Comparison of ENCODE assay signal across 20 mouse cellular contexts in the genomic region with DNA sequence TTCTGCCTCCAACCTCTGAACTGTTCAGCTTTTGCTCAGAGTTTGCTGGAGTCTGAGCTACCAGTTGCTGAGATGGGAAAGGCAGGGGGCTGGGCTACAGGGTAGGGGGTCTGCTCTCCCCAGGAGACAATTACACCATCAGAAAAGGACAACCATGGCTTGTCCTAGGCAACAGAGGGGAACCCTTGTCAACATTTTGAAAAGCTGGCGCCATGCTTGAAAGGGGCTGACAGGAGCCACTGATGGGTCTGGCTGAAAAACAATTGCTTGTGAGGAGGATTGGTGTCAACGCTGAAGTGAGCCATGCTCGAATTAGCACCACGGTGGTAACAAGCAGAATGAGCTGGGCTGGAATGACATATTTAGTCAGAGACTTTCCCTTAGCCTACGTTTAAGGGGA.
A peak's percentile ranks its signal among the peaks of the same experiment; 100 is the strongest.
DNase-seq lines count a peak whose midpoint lies in the region; ATAC-seq and TF ChIP-seq lines count a peak whose summit lies in the region.
"Had no signal": no experiment of that assay in that cellular context is flagged by ENCODE, and none has a peak within 500 bp of the region (broad histone marks: within the 10 kb centered on the region; RNA-seq: fewer than 3 reads in every experiment).

No protein-coding gene starts in this region.

- no peak overlapping the region for H3K27ac ChIP-seq in kidney, embryonic 16.5 days (ENCODE audit: low read length)
- no peak overlapping the region for H3K27ac ChIP-seq in forebrain, embryonic 13.5 days
- H3K27ac ChIP-seq in hindbrain, embryonic 10.5 days: no peak overlapping the region
- no peak overlapping the region for H3K27ac ChIP-seq in hindbrain, postnatal 0 days
- H3K27ac ChIP-seq: heart, embryonic 10.5 days; limb, embryonic 13.5 days; liver, embryonic 14.5 days had no signal

- 20% methylated on average over 5 of the region's 5 CpGs for WGBS in kidney, embryonic 16.5 days
- WGBS in forebrain, embryonic 13.5 days: 14% methylated on average over 5 of the region's 5 CpGs
- 20% methylated on average over 5 of the region's 5 CpGs for WGBS in hindbrain, embryonic 10.5 days
- 12% methylated on average over 5 of the region's 5 CpGs for WGBS in hindbrain, postnatal 0 days

- H3K4me1 ChIP-seq in kidney, embryonic 16.5 days (ENCODE audit: insufficient read depth, low read length): no peaks in the 10 kb centered on the region
- H3K4me1 ChIP-seq in forebrain, embryonic 13.5 days: peaks cover 23% of the 10 kb centered on the region
- peaks cover 40% of the 10 kb centered on the region for H3K4me1 ChIP-seq in hindbrain, embryonic 10.5 days (replicated peaks)
- no peaks in the 10 kb centered on the region for H3K4me1 ChIP-seq in hindbrain, postnatal 0 days (ENCODE audit: insufficient read depth, low read length)

- no peak overlapping the region for H3K9ac ChIP-seq in kidney, embryonic 16.5 days (replicated peaks; ENCODE audit: low read length)
- H3K9ac ChIP-seq in forebrain, embryonic 13.5 days: no peak overlapping the region
- no peak overlapping the region for H3K9ac ChIP-seq in hindbrain, postnatal 0 days (replicated peaks; ENCODE audit: low read length)
- H3K9ac ChIP-seq: limb, embryonic 13.5 days; liver, embryonic 14.5 days had no signal

- no peaks in the 10 kb centered on the region for H3K36me3 ChIP-seq in kidney, embryonic 16.5 days (ENCODE audit: insufficient read depth, low read length)
- H3K36me3 ChIP-seq in forebrain, embryonic 13.5 days (ENCODE audit: poor library complexity, severe bottlenecking): no peaks in the 10 kb centered on the region
- no peaks in the 10 kb centered on the region for H3K36me3 ChIP-seq in hindbrain, embryonic 10.5 days
- H3K36me3 ChIP-seq in hindbrain, postnatal 0 days (ENCODE audit: insufficient read depth, low read length): no peaks in the 10 kb centered on the region
- H3K36me3 ChIP-seq: heart, embryonic 10.5 days; limb, embryonic 13.5 days had no signal

- 0 out of 2 replicates have a peak, but pooled peaks have one; percentile 35 for ATAC-seq in kidney, embryonic 16.5 days (ENCODE audit: low FRiP score, low TSS enrichment)
- ATAC-seq in forebrain, embryonic 13.5 days: peak; percentile 66; the same call in 1 of the 2 replicates
- peak; percentile 82 for ATAC-seq in hindbrain, postnatal 0 days

- no peak overlapping the region for H3K4me2 ChIP-seq in kidney, embryonic 16.5 days (replicated peaks; ENCODE audit: low read depth, low read length)
- H3K4me2 ChIP-seq in forebrain, embryonic 13.5 days: no peak overlapping the region
- no peak overlapping the region for H3K4me2 ChIP-seq in hindbrain, postnatal 0 days (ENCODE audit: low read depth, low read length)
- H3K4me2 ChIP-seq: limb, embryonic 13.5 days had no signal

- H3K9me3 ChIP-seq in kidney, embryonic 16.5 days (ENCODE audit: low read length): no peaks in the 10 kb centered on the region
- no peaks in the 10 kb centered on the region for H3K9me3 ChIP-seq in forebrain, embryonic 13.5 days (replicated peaks)
- H3K9me3 ChIP-seq in hindbrain, embryonic 10.5 days: no peaks in the 10 kb centered on the region
- no peaks in the 10 kb centered on the region for H3K9me3 ChIP-seq in hindbrain, postnatal 0 days (ENCODE audit: low read length)
- H3K9me3 ChIP-seq: heart, embryonic 10.5 days; limb, embryonic 13.5 days had no signal

- H3K4me3 ChIP-seq in kidney, embryonic 16.5 days (ENCODE audit: low read length): no peak overlapping the region
- no peak overlapping the region for H3K4me3 ChIP-seq in forebrain, embryonic 13.5 days
- H3K4me3 ChIP-seq in hindbrain, embryonic 10.5 days: no peak overlapping the region
- no peak overlapping the region for H3K4me3 ChIP-seq in hindbrain, postnatal 0 days (ENCODE audit: low read length)
- H3K4me3 ChIP-seq: heart, embryonic 10.5 days; limb, embryonic 13.5 days had no signal

- DNase-seq in kidney, postnatal 14 days: no peak
- DNase-seq in hindbrain, embryonic 10.5 days (ENCODE audit: low spot score): peak; percentile 43
- DNase-seq in hindbrain, postnatal 0 days (ENCODE audit: low spot score): peak; percentile 49
- no peak for DNase-seq in frontal cortex, postnatal 36 days (ENCODE audit: low spot score in 2 of 2)
- no peak for DNase-seq in lung, postnatal 4 days
- DNase-seq: adrenal gland, postnatal 25 days; B cell, adult 2 months; cerebellum, adult 11-12 months; cerebellum, postnatal 14 days; gastrocnemius, postnatal 36 days; kidney, adult 18-20 months; kidney, postnatal 25 days; layer of hippocampus, adult 9-11 months; retina, postnatal 1 day; thymus, adult 2 months had no signal

- no peak for TF ChIP-seq CTCF in hindbrain, postnatal 0 days (IDR thresholded peaks at IDR 0.05; ENCODE audit: low read depth)

- no peaks in the 10 kb centered on the region for H3K27me3 ChIP-seq in kidney, embryonic 16.5 days (ENCODE audit: insufficient read depth, low read length)
- H3K27me3 ChIP-seq in forebrain, embryonic 13.5 days: no peaks in the 10 kb centered on the region
- H3K27me3 ChIP-seq in hindbrain, embryonic 10.5 days (ENCODE audit: insufficient read depth, poor library complexity, severe bottlenecking): peaks cover 7% of the 10 kb centered on the region; the same call in 1 of the 2 replicates
- H3K27me3 ChIP-seq in hindbrain, postnatal 0 days (ENCODE audit: insufficient read depth, low read length): no peaks in the 10 kb centered on the region

Comparison
In these comparisons a context has a peak if more than half of its experiments do, and no peak if none do; other contexts are left out.
1. DNase-seq: peak in hindbrain, embryonic 10.5 days (single experiment) and hindbrain, postnatal 0 days (single experiment); none in kidney, postnatal 14 days (single experiment), frontal cortex, postnatal 36 days (0 of 2) and lung, postnatal 4 days (0 of 2).
2. Peak in every context shown above with its lines, with median percentiles within 50 percentile points of each other: ATAC-seq.